Mouse (Mus musculus): ENCODE data around the gene Gsc2.

Gsc2 gene

GRCm38 (mm10) chr16:17921325-17922162 is 6.7 kb upstream of the Gsc2 start:
- peak; percentile 99 for DNase-seq

- peak; percentile 51 for DNase-seq
Observed at GRCm38 (mm10) chr16:17920586-17920985, 5.7 kb upstream of the Gsc2 start.

GRCm38 (mm10) chr16:17911052-17911595 is 3.7 kb downstream of the Gsc2 start, which contains the start of gene Ess2:
Gene Ess2 (minus strand): TSS chr16:17911348.
- DNase-seq: peak; percentile 98

GRCm38 (mm10) chr16:17898462-17898861 is 16.4 kb downstream of the Gsc2 start, which contains the start of the genes Dgcr2 and Tssk2:
Gene Dgcr2 (minus strand): TSS chr16:17898562.
Gene Tssk2 (plus strand): TSS chr16:17898637.
- DNase-seq: no peak

GRCm38 (mm10) chr16:17896091-17896490 is 18.8 kb downstream of the Gsc2 start:
- DNase-seq: no peak

GRCm38 (mm10) chr16:17893923-17894322 is 20.9 kb downstream of the Gsc2 start, which contains the start of gene Tssk1:
Gene Tssk1 (plus strand): TSS chr16:17894223.
- no peak for DNase-seq

GRCm38 (mm10) chr16:17892606-17893005 is 22.3 kb downstream of the Gsc2 start:
- no peak for DNase-seq

GRCm38 (mm10) chr16:17891567-17891959 is 23.3 kb downstream of the Gsc2 start, which contains the start of gene Gm20518:
Gene Gm20518 (minus strand): TSS chr16:17891671.
- peak; percentile 100 for DNase-seq

- DNase-seq: peak; percentile 50
Observed at GRCm38 (mm10) chr16:17890917-17891566, 23.8 kb downstream of the Gsc2 start.

GRCm38 (mm10) chr16:17890342-17890727 is 24.5 kb downstream of the Gsc2 start:
- no peak for DNase-seq

GRCm38 (mm10) chr16:17889689-17890341 is 25.0 kb downstream of the Gsc2 start:
- DNase-seq: no peak

- no peak for DNase-seq
Observed at GRCm38 (mm10) chr16:17884116-17884515, 30.7 kb downstream of the Gsc2 start.

GRCm38 (mm10) chr16:17882196-17882595 is 32.7 kb downstream of the Gsc2 start:
- DNase-seq: no peak

GRCm38 (mm10) chr16:17879571-17879970 is 35.3 kb downstream of the Gsc2 start:
- DNase-seq: no peak

GRCm38 (mm10) chr16:17876096-17876495 is 38.8 kb downstream of the Gsc2 start:
- no peak for DNase-seq

- no peak for DNase-seq
Observed at GRCm38 (mm10) chr16:17875174-17875573, 39.7 kb downstream of the Gsc2 start.

- no peak for DNase-seq
Observed at GRCm38 (mm10) chr16:17872995-17873394, 41.9 kb downstream of the Gsc2 start.

- no peak for DNase-seq
Observed at GRCm38 (mm10) chr16:17871248-17871647, 43.6 kb downstream of the Gsc2 start.

GRCm38 (mm10) chr16:17865770-17866169 is 49.1 kb downstream of the Gsc2 start:
- DNase-seq: no peak

GRCm38 (mm10) chr16:17865293-17865692 is 49.6 kb downstream of the Gsc2 start:
- no peak for DNase-seq
